Mouse (Mus musculus): ENCODE measurements around the gene Tnk1.

Tnk1 gene

GRCm38 (mm10) chr11:69803328-69803727, 55.2 kb downstream of the Tnk1 start:
- DNase-seq (ENCODE audit: low spot score), result no peak

- peak; percentile 93 for DNase-seq (ENCODE audit: low spot score)
These were observed 55.9 kb downstream of the Tnk1 start for GRCm38 (mm10) chr11:69802648-69803105.

- DNase-seq (ENCODE audit: low spot score), result peak; percentile 60
These were observed 57.1 kb downstream of the Tnk1 start, which contains the start of gene Fgf11 for GRCm38 (mm10) chr11:69801379-69801977. Fgf11 (minus strand) TSS chr11:69801857.
